Mouse (Mus musculus) hindbrain, postnatal 0 days (tissue): ENCODE measurements around the gene Sgms1. TPM values are rescaled to one million over a fixed set of nuclear protein-coding genes. Genes with fewer than 3 reads are reported as not detected.

ENCODE experiments used
- ATAC-seq: fragments of 200-750 bp; cut with Nextera tagmentation; 2 replicates; pipeline ENCODE4 v1.8.0; 2017; ENCODE audit warnings: mild to moderate bottlenecking, moderate TSS enrichment, moderate library complexity
- DNase-seq: peaks from one replicate; pipeline ENCODE4 v3.0.0-alpha.2; 2015; ENCODE audit warnings: low spot score
- H3K27ac ChIP-seq: fragments of 300-500 bp; sonication (generic); 2 replicates; pipeline ENCODE4 v1.5.1; 2014; ENCODE audit warnings: mild to moderate bottlenecking
- H3K27me3 ChIP-seq: fragments of 300-500 bp; sonication (generic); 2 replicates; pipeline ENCODE4 v1.6.1; 2014; ENCODE audit warnings: low read length, mixed read lengths; ENCODE audit not compliant: insufficient read depth
- H3K36me3 ChIP-seq: fragments of 300-500 bp; sonication (generic); 2 replicates; pipeline ENCODE4 v1.6.1; 2014; ENCODE audit warnings: low read length, mixed read lengths; ENCODE audit not compliant: insufficient read depth
- H3K4me1 ChIP-seq: fragments of 300-500 bp; sonication (generic); 2 replicates; pipeline ENCODE4 v1.6.1; 2014; ENCODE audit warnings: antibody characterized with exemption, low read length, mixed read lengths; ENCODE audit not compliant: insufficient read depth
- H3K4me2 ChIP-seq: fragments of 300-500 bp; sonication (generic); 2 replicates; pipeline ENCODE4 v1.6.1; 2014; ENCODE audit warnings: low read depth, mild to moderate bottlenecking, low read length, moderate library complexity, mixed read lengths
- H3K4me3 ChIP-seq: fragments of 300-500 bp; sonication (generic); 2 replicates; pipeline ENCODE4 v1.5.1; 2014; ENCODE audit warnings: low read length
- H3K9ac ChIP-seq: fragments of 300-500 bp; sonication (generic); replicated peaks from 2 replicates; pipeline ENCODE4 v1.6.1; 2014; ENCODE audit warnings: mild to moderate bottlenecking, low read length, moderate library complexity, mixed read lengths
- H3K9me3 ChIP-seq: fragments of 300-500 bp; sonication (generic); 2 replicates; pipeline ENCODE4 v1.6.1; 2016; ENCODE audit warnings: low read length, mixed read lengths
- CTCF ChIP-seq: IDR thresholded peaks from 2 replicates; pipeline ENCODE4 v1.5.1; 2016; ENCODE audit warnings: antibody characterized with exemption, control low read depth, low read depth
- WGBS: fragments of 180-500 bp; shearing (Covaris S2); extraction: QIAGEN DNeasy Blood & Tissue Kit; methylation state at CpG from one replicate; pipeline ENCODE4 v1.1.7; 2014; 5-methylcytosine and 5-hydroxymethylcytosine counted together
- polyA plus RNA-seq: library from polyadenylated mRNA; unstranded; fragments of >200 nt; fragmentation: Nextera tagmentation; extraction: Ambion mirVana; gene quantifications from 2 replicates; pipeline ENCODE4 v1.2.1, GENCODE M21; 2015
- total RNA-seq: library from RNA; depleted of rRNA; stranded (reverse); fragments of >200 nt; gene quantifications from 2 replicates; pipeline ENCODE4 v1.2.3, GENCODE M21; 2014

Sgms1 gene
- total and polyA plus RNA-seq, 2 experiments from 2014 or later = 23.2 to 32.5 TPM

DNA sequence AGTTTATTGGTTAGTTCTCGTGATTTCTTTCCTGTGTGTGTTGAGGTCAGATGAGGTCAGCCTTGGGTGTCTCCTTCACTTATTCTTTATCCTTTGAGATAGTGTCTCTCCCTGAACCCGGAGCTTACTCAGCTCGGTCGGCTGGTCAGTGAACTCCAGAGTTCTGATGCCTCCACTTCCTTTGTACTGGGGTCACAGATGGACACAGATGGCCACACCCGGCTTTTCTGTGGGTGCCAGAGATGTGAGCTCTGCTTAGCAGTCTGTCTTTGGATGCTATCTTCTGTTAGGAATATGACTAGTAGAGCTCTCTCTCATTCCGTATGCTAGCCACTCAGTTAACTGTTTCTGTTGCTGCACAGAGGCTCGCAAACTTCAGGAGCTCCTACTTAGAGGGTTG, 92.7 kb downstream of the Sgms1 start:
- Histone ChIP-seq H3K27me3 (no peaks in the 10 kb centered on the region), H3K9ac (no peak overlapping the region), H3K4me2 (no peak overlapping the region), H3K4me1 (no peaks in the 10 kb centered on the region), H3K4me3 (no peak overlapping the region), H3K36me3 (no peaks in the 10 kb centered on the region), H3K9me3 (no peaks in the 10 kb centered on the region), H3K27ac (no peak overlapping the region)
- DNase-seq = no peak
- no peak for ATAC-seq
- WGBS = 88% methylated on average over 7 of the region's 7 CpGs
- TF ChIP-seq CTCF = no peak

- Histone ChIP-seq H3K4me1 (no peaks in the 10 kb centered on the region), H3K27me3 (no peaks in the 10 kb centered on the region), H3K27ac (no peak overlapping the region), H3K9ac (no peak overlapping the region), H3K9me3 (no peaks in the 10 kb centered on the region), H3K36me3 (no peaks in the 10 kb centered on the region), H3K4me3 (no peak overlapping the region), H3K4me2 (no peak overlapping the region)
- TF ChIP-seq CTCF = no peak
- 64% methylated on average over 7 of the region's 7 CpGs for WGBS
- no peak for DNase-seq
- no peak for ATAC-seq
Observed at GRCm38 (mm10) chr19:32295581-32295980, 93.9 kb downstream of the Sgms1 start.

DNA sequence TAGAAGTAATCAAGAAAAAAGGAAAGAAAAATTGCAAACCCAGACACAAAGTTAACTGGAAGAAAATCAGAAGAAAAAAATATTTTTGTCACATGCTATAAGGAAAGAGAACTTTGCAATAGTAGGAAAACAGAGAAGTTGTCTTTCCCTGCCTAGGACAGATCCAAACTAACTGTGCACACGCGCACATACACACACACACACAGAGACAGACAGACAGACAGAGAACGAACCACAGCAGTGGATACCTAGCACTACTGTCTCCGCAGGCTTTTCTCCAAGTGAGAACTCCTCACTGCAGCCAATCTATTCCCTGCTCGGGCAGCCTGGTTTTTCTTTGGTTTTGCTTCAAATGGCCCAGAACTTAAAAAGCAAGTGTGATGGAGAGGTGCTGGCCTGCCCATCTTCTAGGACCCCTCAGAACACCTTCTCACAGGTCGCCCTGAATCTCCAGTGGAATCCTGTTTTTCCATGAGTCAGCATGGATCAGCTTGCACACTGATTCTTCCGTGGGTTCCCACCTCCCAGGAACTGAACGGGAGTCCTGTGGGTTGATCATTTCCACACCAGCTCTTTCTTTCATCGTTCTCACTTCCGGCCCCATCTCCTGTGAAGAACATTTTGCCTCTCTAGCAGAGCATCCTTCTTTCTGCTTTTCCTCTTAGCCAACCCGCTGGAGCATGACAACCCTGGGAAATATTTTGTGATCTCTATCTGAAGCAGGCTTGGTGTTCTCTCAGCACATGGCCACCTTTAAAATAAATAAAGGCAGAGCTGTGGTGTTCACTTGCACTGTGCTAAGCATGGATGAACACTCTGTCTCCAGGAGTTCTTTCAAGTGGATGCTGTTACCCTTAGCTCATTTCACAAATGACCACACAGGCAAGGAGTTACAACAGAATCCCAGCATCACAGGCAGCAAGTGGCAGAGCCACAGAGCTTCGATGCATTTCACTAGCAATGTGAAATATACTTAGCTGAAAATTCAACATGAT, 96.4 kb downstream of the Sgms1 start:
- Histone ChIP-seq H3K36me3 (no peaks in the 10 kb centered on the region), H3K4me3 (no peak overlapping the region), H3K9me3 (no peaks in the 10 kb centered on the region), H3K27me3 (no peaks in the 10 kb centered on the region), H3K9ac (no peak overlapping the region), H3K4me1 (no peaks in the 10 kb centered on the region), H3K4me2 (peak overlapping the region; percentile 2; the same call in 1 of the 2 replicates), H3K27ac (0 out of 2 replicates have a peak overlapping the region, but pooled peaks have one; percentile 20)
- ATAC-seq = peak; percentile 40; the same call in 1 of the 2 replicates
- no peak for TF ChIP-seq CTCF
- DNase-seq = no peak
- 74% methylated on average over 12 of the region's 12 CpGs for WGBS

- H3K27me3 ChIP-seq = no peaks in the 10 kb centered on the region
- H3K27ac ChIP-seq = peak overlapping the region; percentile 37; the same call in 1 of the 2 replicates
- DNase-seq (peak; percentile 16), ATAC-seq (no peak)
- no peaks in the 10 kb centered on the region for H3K4me1 ChIP-seq
- TF ChIP-seq CTCF = no peak
- H3K36me3 ChIP-seq = no peaks in the 10 kb centered on the region
- H3K4me2 ChIP-seq = peak overlapping the region; percentile 2; the same call in 1 of the 2 replicates
- no peak overlapping the region for H3K4me3 ChIP-seq
- H3K9me3 ChIP-seq = no peaks in the 10 kb centered on the region
- H3K9ac ChIP-seq = no peak overlapping the region
- WGBS = 54% methylated on average over 12 of the region's 12 CpGs
Observed at GRCm38 (mm10) chr19:32292067-32292739, 97.3 kb downstream of the Sgms1 start.

GRCm38 (mm10) chr19:32291130-32291529, 98.4 kb downstream of the Sgms1 start:
- H3K4me3 ChIP-seq = no peak overlapping the region
- no peaks in the 10 kb centered on the region for H3K36me3 ChIP-seq
- ATAC-seq (no peak), DNase-seq (no peak)
- H3K27ac ChIP-seq = no peak overlapping the region
- no peaks in the 10 kb centered on the region for H3K4me1 ChIP-seq
- no peaks in the 10 kb centered on the region for H3K27me3 ChIP-seq
- no peaks in the 10 kb centered on the region for H3K9me3 ChIP-seq
- WGBS = 93% methylated on average over 5 of the region's 5 CpGs
- no peak overlapping the region for H3K4me2 ChIP-seq
- H3K9ac ChIP-seq = no peak overlapping the region
- no peak for TF ChIP-seq CTCF

GRCm38 (mm10) chr19:32288895-32289294, 100.6 kb downstream of the Sgms1 start:
- Histone ChIP-seq H3K4me3 (no peak overlapping the region), H3K9me3 (no peaks in the 10 kb centered on the region), H3K27ac (no peak overlapping the region), H3K4me2 (no peak overlapping the region), H3K27me3 (no peaks in the 10 kb centered on the region), H3K36me3 (no peaks in the 10 kb centered on the region), H3K9ac (no peak overlapping the region), H3K4me1 (no peaks in the 10 kb centered on the region)
- ATAC-seq = no peak
- no peak for TF ChIP-seq CTCF
- WGBS = 76% methylated on average over 5 of the region's 5 CpGs
- no peak for DNase-seq
